Mouse (Mus musculus) heart, embryonic 15.5 days (tissue): ENCODE data around the gene Rsph3b. TPM values are rescaled to one million over a fixed set of nuclear protein-coding genes. Genes with fewer than 3 reads are reported as not detected.
"Not testable (repeated sequence)": the region's sequence is repeated elsewhere in the genome, so short reads cannot be mapped to it uniquely, and the experiment has no call there.

Experiments
- ATAC-seq: fragments of 200-750 bp; cut with Nextera tagmentation; replicated peaks from 2 replicates; pipeline ENCODE4 v1.8.0; 2017; ENCODE audit warnings: low read depth, moderate TSS enrichment; ENCODE audit not compliant: insufficient number of reproducible peaks, insufficient read depth, low FRiP score
- H3K27ac ChIP-seq: fragments of 300-500 bp; sonication (generic); 2 replicates; pipeline ENCODE4 v1.5.1; 2015; ENCODE audit warnings: mild to moderate bottlenecking, inconsistent platforms
- H3K27me3 ChIP-seq: fragments of 300-500 bp; sonication (generic); 2 replicates; pipeline ENCODE4 v1.6.1; 2015; ENCODE audit warnings: inconsistent platforms
- H3K36me3 ChIP-seq: fragments of 300-500 bp; sonication (generic); 2 replicates; pipeline ENCODE4 v1.6.1; 2015; ENCODE audit warnings: mild to moderate bottlenecking, inconsistent platforms
- H3K4me1 ChIP-seq: fragments of 300-500 bp; sonication (generic); replicated peaks from 2 replicates; pipeline ENCODE4 v1.6.1; 2015; ENCODE audit warnings: inconsistent platforms
- H3K4me2 ChIP-seq: fragments of 300-500 bp; sonication (generic); 2 replicates; pipeline ENCODE4 v1.6.1; 2015; ENCODE audit warnings: inconsistent platforms, mild to moderate bottlenecking, moderate library complexity
- H3K4me3 ChIP-seq: fragments of 300-500 bp; sonication (generic); 2 replicates; pipeline ENCODE4 v1.5.1; 2015; ENCODE audit warnings: mild to moderate bottlenecking, inconsistent platforms
- H3K9ac ChIP-seq: fragments of 300-500 bp; sonication (generic); 2 replicates; pipeline ENCODE4 v1.6.1; 2015; ENCODE audit warnings: mild to moderate bottlenecking, inconsistent platforms
- H3K9me3 ChIP-seq: fragments of 300-500 bp; sonication (generic); replicated peaks from 2 replicates; pipeline ENCODE4 v1.6.1; 2016; ENCODE audit warnings: inconsistent platforms
- WGBS: fragments of 180-500 bp; shearing (Covaris S2); methylation state at CpG from one replicate; pipeline ENCODE4 v1.1.7; 2015; ENCODE audit warnings: mixed read lengths; 5-methylcytosine and 5-hydroxymethylcytosine counted together
- polyA plus RNA-seq: library from polyadenylated mRNA; unstranded; fragments of >200 nt; fragmentation: Nextera tagmentation; extraction: Ambion mirVana; gene quantifications from 2 replicates; pipeline ENCODE4 v1.2.1, GENCODE M21; 2015

The Rsph3b gene
- polyA plus RNA-seq, 1 experiment from 2014 or later = 68.9 TPM

DNA sequence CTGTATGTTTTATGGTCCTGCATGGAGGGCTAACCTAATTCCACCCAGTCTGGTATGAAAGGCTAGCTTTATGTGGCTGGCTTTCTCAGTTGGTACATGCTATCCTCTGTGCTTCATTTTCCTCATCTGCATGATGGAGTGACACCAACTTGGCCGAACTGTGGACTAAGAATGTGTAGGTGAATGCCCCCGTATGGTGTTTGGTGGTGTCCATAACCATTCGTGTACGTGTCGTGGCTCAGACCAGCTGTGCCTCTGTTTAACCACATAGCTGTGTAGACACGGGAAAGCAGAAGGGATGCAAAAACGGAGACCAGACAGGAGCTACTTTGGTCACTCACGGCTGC, 872 bp downstream of the Rsph3b start:
- Histone ChIP-seq H3K9ac (peak overlapping the region; percentile 73; the same call in 1 of the 2 replicates), H3K4me3 (peak overlapping the region; percentile 67), H3K4me2 (peak overlapping the region; percentile 72)
- not testable (repeated sequence) for ATAC-seq, H3K36me3 ChIP-seq, H3K9me3 ChIP-seq, H3K27me3 ChIP-seq, H3K4me1 ChIP-seq, H3K27ac ChIP-seq
- WGBS = no CpG with 5 or more reads among the region's 8 CpGs

GRCm38 (mm10) chr17:6942560-6942959, 5.9 kb downstream of the Rsph3b start:
- H3K9me3 ChIP-seq, H3K9ac ChIP-seq, H3K4me3 ChIP-seq, H3K4me2 ChIP-seq, H3K4me1 ChIP-seq, H3K36me3 ChIP-seq, H3K27ac ChIP-seq, ATAC-seq, H3K27me3 ChIP-seq: not testable (repeated sequence)
- WGBS = no CpG with 5 or more reads among the region's 4 CpGs

DNA sequence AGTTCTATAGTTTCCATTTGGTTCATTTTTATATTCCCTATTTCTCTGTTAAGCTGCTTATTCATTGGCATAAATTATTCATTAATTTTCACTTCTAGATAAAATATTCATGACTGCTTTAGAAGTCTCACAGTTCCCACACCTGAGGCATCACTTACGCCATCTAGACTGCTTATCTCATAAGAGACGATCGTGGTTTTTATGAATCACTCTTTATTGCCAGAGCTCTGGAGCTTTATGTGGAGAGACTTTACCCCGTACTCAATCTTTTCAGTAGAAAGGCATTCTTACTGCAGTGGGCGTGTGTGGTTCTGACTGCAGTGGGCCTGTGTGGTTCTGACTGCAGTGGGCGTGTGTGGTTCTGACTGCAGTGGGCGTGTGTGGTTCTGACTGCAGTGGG, 16.9 kb downstream of the Rsph3b start:
- not testable (repeated sequence) for H3K4me3 ChIP-seq, H3K9me3 ChIP-seq, H3K27me3 ChIP-seq, H3K4me1 ChIP-seq, H3K4me2 ChIP-seq, ATAC-seq, H3K9ac ChIP-seq, H3K27ac ChIP-seq, H3K36me3 ChIP-seq
- WGBS = 90% methylated on average over 7 of the region's 7 CpGs

DNA sequence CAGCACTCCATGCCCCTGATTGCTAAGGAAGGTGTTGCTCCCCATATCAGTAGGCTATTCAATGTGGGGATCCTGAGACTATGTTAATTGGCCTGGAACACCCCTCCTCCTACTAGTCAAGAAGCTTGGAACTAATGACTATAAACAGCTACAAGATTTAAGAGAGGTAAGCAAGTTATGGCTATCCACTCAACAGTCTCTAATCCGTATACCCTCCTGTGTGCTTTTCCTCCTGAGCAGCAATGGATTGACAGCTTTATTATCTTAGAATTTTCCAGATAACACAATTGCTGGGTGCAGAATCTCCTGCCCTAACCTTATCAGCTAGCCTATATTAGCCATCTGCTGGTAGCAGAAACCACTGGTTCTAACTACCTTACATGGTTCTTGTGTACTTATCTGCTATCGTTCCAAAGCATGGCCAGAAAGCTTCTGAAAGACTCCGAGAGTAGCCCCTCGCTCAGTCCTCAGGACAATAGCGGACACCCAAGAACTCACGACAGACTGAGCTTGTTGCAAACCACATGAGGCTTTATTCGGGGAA, 28.1 kb downstream of the Rsph3b start:
- H3K4me2 ChIP-seq = not testable (repeated sequence)
- WGBS = 73% methylated on average over 7 of the region's 7 CpGs

GRCm38 (mm10) chr17:6919388-6919787, 29.1 kb downstream of the Rsph3b start:
- WGBS = 76% methylated on average over 3 of the region's 3 CpGs
- not testable (repeated sequence) for H3K4me2 ChIP-seq, H3K9ac ChIP-seq, H3K36me3 ChIP-seq, H3K27me3 ChIP-seq, H3K4me3 ChIP-seq, H3K4me1 ChIP-seq, ATAC-seq, H3K9me3 ChIP-seq, H3K27ac ChIP-seq

More for the DNA sequence above, 28.1 kb downstream of the Rsph3b start:
- H3K36me3 ChIP-seq, H3K4me1 ChIP-seq, H3K27me3 ChIP-seq, ATAC-seq, H3K9ac ChIP-seq, H3K9me3 ChIP-seq, H3K4me3 ChIP-seq, H3K27ac ChIP-seq: not testable (repeated sequence)

DNA sequence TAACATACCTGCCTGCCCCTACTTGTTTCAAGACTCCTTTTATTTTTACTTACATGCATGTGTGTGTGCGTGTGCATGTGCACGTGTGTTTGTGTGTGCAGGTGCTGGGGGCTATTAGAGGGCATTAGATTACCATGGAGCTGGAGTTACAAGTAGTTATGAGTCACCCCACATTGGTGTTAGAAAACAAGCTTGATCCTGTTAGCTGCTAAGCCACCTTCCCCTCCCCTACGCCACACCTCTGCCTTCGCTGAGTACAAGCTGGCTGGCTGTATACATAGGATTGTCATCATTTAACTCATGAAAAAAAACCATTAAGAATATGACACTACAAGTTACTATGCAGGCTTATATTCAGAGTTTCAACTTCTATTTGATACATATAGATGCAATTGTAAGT, 33.2 kb downstream of the Rsph3b start:
- not testable (repeated sequence) for H3K9me3 ChIP-seq, H3K36me3 ChIP-seq, H3K4me3 ChIP-seq, ATAC-seq, H3K9ac ChIP-seq, H3K4me1 ChIP-seq, H3K27me3 ChIP-seq, H3K4me2 ChIP-seq, H3K27ac ChIP-seq
- 92% methylated on average over 2 of the region's 4 CpGs for WGBS

- not testable (repeated sequence) for H3K9me3 ChIP-seq, H3K4me3 ChIP-seq, ATAC-seq, H3K9ac ChIP-seq, H3K27ac ChIP-seq, H3K27me3 ChIP-seq, H3K4me2 ChIP-seq, H3K36me3 ChIP-seq, H3K4me1 ChIP-seq
- 53% methylated on average over 2 of the region's 6 CpGs for WGBS
Observed at GRCm38 (mm10) chr17:6914066-6914465, 34.4 kb downstream of the Rsph3b start.

DNA sequence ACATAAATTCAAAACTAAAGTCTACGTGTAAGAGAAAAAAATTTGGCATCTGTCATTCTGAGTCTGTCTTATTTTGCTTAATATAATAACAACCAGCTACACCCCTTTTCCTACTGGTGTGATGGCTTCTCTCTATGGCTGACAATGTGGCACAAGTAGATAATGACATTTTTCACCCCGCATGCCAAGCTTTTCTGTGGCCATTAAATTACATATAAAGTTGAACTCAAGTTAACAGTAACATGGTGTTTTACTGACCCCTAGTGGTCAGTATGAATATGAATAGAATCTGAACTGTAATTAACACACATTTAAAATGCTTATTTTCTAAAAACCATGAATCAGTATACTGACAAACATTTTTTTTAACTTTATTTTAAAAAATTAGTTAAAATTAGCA, 48.1 kb downstream of the Rsph3b start:
- H3K4me2 ChIP-seq, H3K4me3 ChIP-seq, ATAC-seq, H3K36me3 ChIP-seq, H3K9me3 ChIP-seq, H3K9ac ChIP-seq, H3K27me3 ChIP-seq, H3K4me1 ChIP-seq, H3K27ac ChIP-seq: not testable (repeated sequence)
- WGBS = 81% methylated on average over 1 of the region's 2 CpGs

DNA sequence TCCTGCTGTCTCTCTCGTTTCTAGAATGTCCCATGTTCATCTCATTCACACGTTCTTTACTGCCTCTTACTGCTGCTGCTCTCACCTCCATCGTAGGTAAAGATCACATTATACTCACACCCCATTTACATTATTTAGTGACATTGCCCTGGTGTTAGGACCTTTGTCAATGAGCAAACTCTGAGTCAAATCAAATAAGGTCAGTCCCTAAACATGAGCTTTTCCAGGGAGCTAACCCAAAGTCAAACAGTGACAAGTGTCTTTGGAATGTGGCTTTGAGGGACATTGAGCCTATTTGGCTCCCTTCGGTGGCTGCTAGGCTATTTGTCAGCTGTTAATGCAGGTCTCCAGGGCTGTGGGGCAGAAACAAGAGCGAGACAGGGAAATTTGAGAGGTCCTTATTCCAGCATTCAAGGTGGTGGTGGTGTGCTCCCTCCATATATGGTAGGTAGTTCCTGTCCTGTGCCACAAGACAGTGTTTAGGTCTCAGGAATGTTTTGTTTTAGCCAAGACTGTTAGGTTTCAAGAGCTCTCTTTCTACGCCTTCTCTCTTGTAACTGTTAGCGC, 50.4 kb downstream of the Rsph3b start:
- not testable (repeated sequence) for H3K9ac ChIP-seq, H3K27me3 ChIP-seq, H3K4me1 ChIP-seq, H3K36me3 ChIP-seq, H3K4me2 ChIP-seq, H3K27ac ChIP-seq, H3K4me3 ChIP-seq, H3K9me3 ChIP-seq, ATAC-seq
- 54% methylated on average over 7 of the region's 7 CpGs for WGBS

DNA sequence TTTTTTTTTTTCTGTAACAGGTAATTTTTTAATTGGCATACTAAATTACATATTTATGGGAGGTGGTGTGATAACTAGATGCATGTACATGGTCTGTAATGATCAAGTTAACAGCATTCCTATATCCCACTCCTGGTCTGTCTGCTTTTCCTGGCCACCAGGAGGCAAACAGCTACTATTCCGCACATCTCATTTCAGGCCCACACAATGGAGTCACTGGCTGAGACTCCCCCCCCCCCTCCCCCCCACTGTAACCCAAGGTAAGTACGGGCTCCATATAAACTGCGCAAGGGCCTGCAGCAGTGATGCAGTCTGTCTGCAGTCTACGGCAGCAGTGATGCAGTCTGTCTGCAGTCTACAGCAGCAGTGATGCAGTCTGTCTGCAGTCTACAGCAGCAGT, 51.7 kb downstream of the Rsph3b start:
- Histone ChIP-seq H3K4me3 (no peak overlapping the region), H3K27me3 (no peaks in the 10 kb centered on the region), H3K36me3 (no peaks in the 10 kb centered on the region), H3K9me3 (no peaks in the 10 kb centered on the region), H3K27ac (no peak overlapping the region), H3K4me2 (no peak overlapping the region), H3K9ac (no peak overlapping the region), H3K4me1 (no peaks in the 10 kb centered on the region)
- no peak for ATAC-seq
- WGBS = 74% methylated on average over 4 of the region's 4 CpGs

DNA sequence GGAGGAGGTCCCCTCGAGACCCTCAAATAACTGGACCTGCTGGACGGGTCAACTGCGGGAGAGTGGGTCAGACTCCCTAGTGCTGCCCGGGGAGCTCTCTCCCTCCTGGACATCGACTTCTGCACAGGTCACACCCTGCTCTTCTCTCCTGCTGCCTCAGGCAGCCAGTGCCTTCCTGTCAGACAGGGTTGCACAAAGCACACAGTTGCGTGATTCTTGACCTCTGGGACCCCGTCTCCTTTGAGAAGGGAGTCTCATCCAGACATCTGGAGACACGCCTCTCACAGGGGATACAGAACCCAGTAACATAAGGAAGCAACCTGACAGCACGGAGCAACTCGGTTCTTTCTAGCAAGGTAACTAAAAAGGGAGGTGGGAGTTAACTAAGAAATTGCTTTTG, 55.1 kb downstream of the Rsph3b start:
- WGBS = 80% methylated on average over 10 of the region's 10 CpGs
- Histone ChIP-seq H3K4me2 (no peak overlapping the region), H3K4me1 (no peaks in the 10 kb centered on the region), H3K27ac (no peak overlapping the region), H3K9ac (no peak overlapping the region), H3K9me3 (no peaks in the 10 kb centered on the region), H3K36me3 (no peaks in the 10 kb centered on the region), H3K4me3 (no peak overlapping the region), H3K27me3 (no peaks in the 10 kb centered on the region)
- ATAC-seq = no peak

GRCm38 (mm10) chr17:6891966-6892934, 56.2 kb downstream of the Rsph3b start:
- no peak overlapping the region for H3K4me2 ChIP-seq
- no peaks in the 10 kb centered on the region for H3K9me3 ChIP-seq
- no peaks in the 10 kb centered on the region for H3K4me1 ChIP-seq
- WGBS = 72% methylated on average over 7 of the region's 7 CpGs
- no peak overlapping the region for H3K4me3 ChIP-seq
- H3K36me3 ChIP-seq = no peaks in the 10 kb centered on the region
- no peak for ATAC-seq
- no peak overlapping the region for H3K27ac ChIP-seq
- H3K27me3 ChIP-seq = no peaks in the 10 kb centered on the region
- no peak overlapping the region for H3K9ac ChIP-seq
